Mouse (Mus musculus) 416B (cell line): ENCODE data around the gene Gpr82.
A peak's percentile ranks its signal among the peaks of the same experiment; 100 is the strongest.

Source experiments
- DNase-seq: peaks from one replicate; pipeline ENCODE4 v3.0.0; 2011; ENCODE audit warnings: low read depth

The Gpr82 gene

GRCm38 (mm10) chrX:13661063-13661462 is at the start of gene Gpr82:
Gene Gpr82 (plus strand): TSS chrX:13661363.
- DNase-seq = no peak

GRCm38 (mm10) chrX:13612115-13612514 is 49.0 kb upstream of the Gpr82 start:
- DNase-seq = no peak

GRCm38 (mm10) chrX:13616726-13617125 is 44.4 kb upstream of the Gpr82 start:
- DNase-seq = no peak

- peak; percentile 36 for DNase-seq
These were observed 43.9 kb upstream of the Gpr82 start for GRCm38 (mm10) chrX:13617294-13617693.

DNA sequence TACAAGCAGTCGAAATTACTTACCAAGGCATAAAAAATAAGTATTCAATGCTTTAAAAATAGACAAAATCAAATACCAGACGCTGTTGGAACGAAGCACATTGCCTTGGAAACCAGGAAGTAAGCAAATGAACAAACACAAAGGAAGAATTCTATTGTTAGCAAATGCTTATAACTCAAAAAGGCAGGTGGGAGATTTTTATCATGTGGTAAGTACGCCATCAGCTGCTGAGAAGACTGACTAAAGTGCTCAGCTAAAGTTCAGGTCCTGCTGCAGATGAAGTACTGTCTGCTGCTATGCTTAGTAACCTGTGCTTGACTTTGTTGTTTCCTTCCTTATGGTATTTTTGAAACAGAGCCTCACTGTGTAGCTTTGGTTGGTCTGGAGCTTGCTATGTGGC is 42.7 kb upstream of the Gpr82 start:
- no peak for DNase-seq

GRCm38 (mm10) chrX:13621473-13621872 is 39.7 kb upstream of the Gpr82 start:
- no peak for DNase-seq

GRCm38 (mm10) chrX:13622654-13623053 is 38.5 kb upstream of the Gpr82 start:
- DNase-seq = no peak

DNA sequence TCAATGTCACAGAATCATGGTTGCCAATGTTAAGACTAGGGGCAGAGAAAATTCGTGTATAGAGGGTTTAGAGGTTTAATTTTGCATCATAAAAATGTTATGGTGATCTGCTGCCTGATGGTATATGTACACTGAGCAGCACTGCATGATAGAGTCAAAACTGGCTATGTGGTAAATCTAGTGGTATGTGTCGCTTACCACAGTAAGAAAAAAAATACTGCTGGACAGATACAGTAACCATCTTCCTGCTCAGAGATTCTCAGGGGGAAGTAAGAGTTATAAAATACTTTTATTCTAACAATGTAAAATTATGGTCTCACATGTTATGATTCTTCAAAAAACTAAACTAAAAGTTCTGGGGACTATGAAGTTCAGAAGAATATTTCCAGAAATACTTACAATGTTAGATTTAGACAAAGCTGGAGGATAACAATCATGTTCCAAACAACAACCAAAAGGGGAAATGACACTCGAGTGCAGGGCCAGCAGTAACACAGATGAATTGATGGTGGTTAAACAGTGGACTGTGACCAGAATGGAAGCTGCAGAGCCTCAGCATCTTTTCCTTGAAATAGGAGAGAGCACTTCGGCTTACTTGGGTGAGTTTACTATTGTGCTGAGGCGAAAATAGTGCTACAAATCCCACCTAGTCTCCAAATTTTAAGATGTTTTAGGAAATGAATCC is 29.4 kb upstream of the Gpr82 start, which contains the start of gene Gpr34:
Gene Gpr34, plus strand, starts transcription at position 491 of the 685 bp plus-strand sequence.
- DNase-seq = peak; percentile 29

GRCm38 (mm10) chrX:13636398-13636797 is 24.8 kb upstream of the Gpr82 start:
- DNase-seq = peak; percentile 22

DNA sequence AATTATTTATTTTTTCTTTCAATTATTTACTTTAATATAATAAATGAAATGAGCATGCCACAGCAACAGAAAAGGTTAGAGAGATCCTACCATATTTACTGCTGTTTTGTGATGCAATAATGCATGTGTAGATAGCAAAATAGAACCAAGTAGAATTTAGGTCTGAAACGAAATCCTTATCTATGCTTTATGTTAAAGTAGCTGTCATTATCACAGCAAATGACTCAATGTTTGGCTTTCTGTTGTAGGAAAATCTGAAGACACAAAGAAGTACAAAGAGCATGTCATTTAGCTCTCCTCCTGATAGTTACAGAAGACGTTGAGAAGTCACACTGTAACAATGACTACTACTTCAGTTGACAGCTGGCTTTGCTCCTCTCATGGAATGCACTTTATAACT is 22.3 kb upstream of the Gpr82 start:
- no peak for DNase-seq

GRCm38 (mm10) chrX:13651889-13652288 is 9.3 kb upstream of the Gpr82 start:
- DNase-seq = no peak

DNA sequence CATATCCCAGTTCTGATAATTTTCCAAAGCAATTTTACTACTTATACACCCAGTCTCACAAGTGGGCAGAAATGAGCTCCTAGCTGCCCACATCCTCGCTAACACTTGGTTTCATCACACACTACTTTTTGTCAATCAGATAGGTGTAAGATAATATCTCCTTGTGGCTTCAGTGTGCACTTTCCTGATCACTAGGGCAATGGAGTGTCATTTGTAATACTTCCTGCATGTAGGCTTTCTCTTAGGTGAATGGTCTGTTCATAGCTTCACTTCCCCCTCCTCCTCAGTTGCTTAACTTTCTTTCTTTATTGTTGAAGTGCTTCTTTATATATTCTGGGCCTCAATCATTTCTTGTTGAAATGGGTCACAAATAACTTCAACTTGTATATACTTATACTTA is 8.9 kb upstream of the Gpr82 start:
- peak; percentile 73 for DNase-seq

DNA sequence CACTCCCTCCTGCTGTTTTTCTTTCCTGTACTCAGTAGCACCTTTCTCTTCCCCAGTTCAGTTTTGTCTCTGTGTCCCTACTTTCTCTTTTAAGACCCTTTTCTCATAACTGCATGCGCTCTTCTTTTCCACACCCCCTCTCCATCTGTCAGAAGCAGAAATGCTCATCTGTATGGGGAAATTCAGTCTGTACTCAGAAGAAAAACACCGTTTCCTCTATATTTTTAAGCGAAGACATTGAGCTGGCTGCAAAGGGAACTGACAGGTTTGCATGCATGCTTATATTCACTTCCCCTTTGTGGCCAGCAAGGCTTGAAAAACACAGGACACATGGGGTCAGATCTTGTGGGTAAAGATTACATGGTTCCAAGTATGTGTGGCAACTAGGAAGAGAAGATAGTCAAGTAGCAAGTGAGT is 6.2 kb upstream of the Gpr82 start:
- peak; percentile 80 for DNase-seq

DNA sequence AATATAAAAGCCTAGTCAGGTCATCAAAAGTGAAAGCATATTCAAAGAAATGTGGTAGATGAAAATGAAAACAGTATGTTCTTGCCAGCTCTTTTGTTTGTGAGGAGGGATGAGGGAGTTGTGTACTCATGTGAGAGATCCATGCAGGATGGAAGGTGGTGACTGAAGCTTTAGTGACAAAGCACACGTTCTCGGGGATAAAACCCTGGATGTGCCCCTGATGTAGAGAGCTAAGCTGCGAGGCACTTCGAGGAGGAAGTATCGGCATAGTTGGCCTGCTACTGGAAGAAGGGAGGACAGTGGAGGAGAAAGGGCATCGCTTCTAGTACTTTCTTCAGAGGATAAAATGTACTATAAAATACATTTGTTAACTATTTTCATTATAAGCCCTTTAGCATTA is 5.3 kb upstream of the Gpr82 start:
- DNase-seq = peak; percentile 17

DNA sequence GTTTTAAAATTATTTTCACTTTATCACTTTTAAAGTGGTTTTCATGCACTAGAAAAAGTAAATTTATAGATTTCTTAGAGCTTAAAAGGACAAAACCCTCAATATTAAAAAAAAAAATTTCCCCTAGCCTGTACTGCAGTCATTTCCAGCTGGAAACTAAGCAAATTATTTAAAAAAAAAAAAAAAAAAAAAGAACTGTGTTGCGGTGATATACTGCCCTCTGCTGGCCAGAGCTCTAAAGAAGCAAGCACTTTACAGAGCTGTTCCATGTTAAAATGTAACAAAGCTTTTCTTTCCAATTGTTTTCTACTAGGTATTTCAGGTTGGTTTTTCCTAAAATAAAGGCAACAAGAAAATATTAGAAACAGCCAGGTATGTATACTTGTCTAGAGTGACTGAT is 4.4 kb upstream of the Gpr82 start:
- DNase-seq = peak; percentile 75

DNA sequence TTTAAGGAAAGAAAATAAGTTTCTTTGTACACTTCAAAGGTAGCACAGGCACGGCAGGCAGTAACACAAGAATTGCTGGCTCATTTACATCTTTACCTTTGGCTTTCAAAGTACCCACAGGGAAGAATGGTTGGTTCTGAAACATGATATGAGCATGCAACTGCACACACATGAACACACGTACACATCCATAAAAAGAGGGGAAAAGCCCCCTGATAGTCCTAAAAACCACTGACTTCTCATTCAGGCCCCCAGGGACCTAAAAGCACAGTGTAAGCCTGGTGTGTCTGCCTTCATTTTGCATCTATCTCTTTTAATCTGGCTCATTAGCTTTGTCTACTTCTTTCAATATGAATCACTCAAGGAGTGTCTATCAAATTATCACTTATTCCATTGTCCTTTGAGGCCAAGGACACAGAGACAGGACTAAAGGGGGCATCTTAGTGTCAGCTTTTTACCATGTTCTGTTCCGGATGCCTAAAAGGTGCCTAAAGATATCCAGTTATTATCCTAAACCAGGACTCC is 2.5 kb upstream of the Gpr82 start:
- DNase-seq = no peak

DNA sequence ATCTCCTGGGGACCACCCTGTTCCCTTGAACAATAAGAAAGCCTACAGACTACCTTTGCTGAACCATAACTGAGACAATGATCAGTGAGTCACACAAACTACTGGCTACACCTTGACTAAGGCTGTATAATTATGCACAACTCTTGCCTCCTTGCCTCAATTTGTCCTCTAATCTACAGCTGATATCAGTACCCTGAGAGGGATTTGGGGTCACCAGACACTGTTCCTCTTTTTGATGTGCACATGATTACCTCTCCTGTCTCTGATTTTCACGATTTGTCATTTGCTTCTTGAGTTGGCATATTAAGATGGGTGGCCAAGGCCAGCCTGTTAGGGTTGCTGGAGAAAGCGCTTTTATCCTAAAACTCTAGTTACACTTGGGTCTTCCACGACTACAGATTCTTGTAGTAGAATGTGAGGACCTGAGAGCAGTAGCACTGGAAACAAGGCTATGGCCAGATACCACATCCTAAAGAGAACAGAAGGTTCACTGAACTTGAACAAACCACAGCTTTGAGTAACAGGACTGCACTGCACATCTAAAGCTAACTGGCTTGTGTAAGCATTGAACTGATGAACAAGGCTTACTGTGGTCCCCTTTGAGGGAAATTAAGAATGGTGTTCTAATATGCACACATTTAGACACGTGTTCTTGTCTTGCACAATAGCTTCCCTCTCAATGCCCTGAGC is 1.8 kb upstream of the Gpr82 start:
- peak; percentile 13 for DNase-seq

DNA sequence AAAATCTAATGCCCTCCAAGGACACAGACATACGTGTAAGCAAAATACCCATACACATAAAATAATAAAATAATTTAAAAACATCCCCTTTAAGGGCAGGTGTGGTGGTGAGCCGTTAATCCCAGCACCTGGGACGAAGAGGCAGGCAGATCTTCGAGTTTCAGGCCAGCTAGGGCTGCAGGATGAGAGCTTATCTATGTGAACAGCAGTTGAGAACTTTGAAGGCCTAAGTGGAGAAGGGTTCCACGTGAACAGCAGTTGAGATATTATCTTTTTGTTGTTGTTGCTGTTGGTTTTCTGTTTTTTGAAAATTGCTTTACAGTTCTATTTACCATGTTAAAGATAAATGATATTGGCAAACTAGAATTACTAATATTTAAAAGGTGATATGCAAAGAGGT is 7.7 kb downstream of the Gpr82 start:
- no peak for DNase-seq

DNA sequence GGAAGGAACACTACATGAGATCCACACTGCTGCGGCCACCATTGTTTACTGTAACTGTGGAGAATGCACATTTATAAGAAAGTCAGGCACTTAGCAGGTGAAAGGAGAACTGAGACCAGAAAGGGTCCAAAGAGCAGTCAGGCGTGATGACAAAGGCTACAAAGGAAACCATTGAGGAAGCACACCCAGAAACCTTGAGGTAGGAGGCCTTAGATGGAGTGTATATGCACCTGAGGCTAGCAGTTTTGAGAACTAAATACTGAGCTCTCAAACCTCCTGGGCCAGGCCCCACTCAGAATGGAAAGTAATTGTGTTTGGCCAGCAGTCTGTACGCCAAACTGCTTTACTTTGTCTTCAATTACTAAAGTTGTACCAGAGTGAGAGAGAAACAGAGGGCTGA is 9.2 kb downstream of the Gpr82 start:
- no peak for DNase-seq

- no peak for DNase-seq
These were observed 11.8 kb downstream of the Gpr82 start for GRCm38 (mm10) chrX:13673001-13673400.

- no peak for DNase-seq
These were observed 20.6 kb downstream of the Gpr82 start for GRCm38 (mm10) chrX:13681748-13682147.

- no peak for DNase-seq
These were observed 25.4 kb downstream of the Gpr82 start for GRCm38 (mm10) chrX:13686589-13686988.

DNA sequence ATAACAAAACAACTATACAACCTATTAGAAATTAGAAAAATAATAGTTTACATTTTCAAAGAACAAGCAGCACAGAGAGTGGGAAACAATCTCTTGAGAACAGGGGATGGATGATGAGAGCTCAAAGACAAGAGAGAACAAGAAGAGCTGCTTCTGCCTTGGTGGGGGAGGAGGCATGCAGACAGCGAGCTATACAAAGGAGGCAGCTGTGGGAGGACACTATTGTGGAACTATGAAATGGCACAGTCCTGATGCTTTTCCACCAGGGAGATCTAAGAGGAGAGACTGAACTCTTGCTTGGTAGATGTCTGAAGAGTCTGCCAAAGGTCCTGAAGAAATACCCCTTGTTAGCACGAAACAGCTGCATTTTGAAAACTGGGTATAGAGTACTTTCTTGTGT is 27.2 kb downstream of the Gpr82 start:
- DNase-seq = no peak
